Comparison of ENCODE assay signal across 8 mouse cellular contexts in the genomic region with DNA sequence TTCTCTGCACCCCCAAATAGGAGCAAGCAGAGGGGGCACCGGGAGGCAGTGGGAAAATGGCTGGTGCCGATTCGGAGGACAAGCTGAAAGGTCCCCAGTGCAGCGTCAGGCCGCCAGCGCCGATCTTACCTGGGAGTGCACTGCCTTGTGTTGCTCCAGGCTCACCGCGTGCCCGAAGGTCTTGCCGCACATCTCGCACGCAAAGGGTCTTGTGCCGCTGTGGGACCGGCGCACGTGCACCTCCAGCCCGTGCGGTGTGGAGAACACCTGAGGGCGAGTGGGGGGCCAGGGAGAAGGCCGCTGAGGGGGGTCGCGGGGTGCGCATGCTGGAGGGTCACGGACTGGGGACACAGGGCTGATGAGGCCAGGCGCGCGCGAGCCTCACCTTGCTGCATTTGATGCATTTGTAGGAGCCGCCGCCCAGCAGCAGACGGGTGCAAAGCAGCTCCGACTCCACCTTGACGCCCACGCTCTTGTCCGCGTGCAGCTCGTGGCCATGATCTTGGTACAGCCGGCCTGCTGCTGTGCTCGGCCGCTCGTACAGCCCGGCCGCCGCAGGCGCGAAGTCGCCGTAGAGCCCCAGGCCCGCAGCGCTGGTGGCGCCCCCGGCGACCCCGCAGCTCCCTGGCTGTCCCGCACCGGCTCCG. TPM values are rescaled to one million over a fixed set of nuclear protein-coding genes. Genes with fewer than 3 reads are reported as not detected.
A peak's percentile ranks its signal among the peaks of the same experiment; 100 is the strongest.
DNase-seq lines count a peak whose midpoint lies in the region; ATAC-seq and TF ChIP-seq lines count a peak whose summit lies in the region.

No protein-coding gene starts in this region.

- no peaks in the 10 kb centered on the region for H3K27me3 ChIP-seq in thymus, adult 2 months (ENCODE audit: control insufficient read depth, insufficient read depth, low read length)
- peaks cover 98% of the 10 kb centered on the region for H3K27me3 ChIP-seq in liver, embryonic 12.5 days (replicated peaks)
- H3K27me3 ChIP-seq in testis, adult 2 months (ENCODE audit: control insufficient read depth, insufficient read depth, low read length): peaks cover 3% of the 10 kb centered on the region; the same call in 1 of the 2 replicates

- DNase-seq in cerebellum, postnatal 10 days: peak; percentile 23 to 48
- no peak for DNase-seq in cerebellum, adult 11-12 months
- no peak for DNase-seq in thymus, adult 2 months
- no peak for DNase-seq in thymus, postnatal 14 days
- DNase-seq in urinary bladder, postnatal 10 days (ENCODE audit: low spot score): no peak
- no peak for DNase-seq in frontal cortex, postnatal 14 days (ENCODE audit: low spot score in 2 of 2)

- H3K27ac ChIP-seq in thymus, adult 2 months (ENCODE audit: control insufficient read depth, insufficient read depth, low read length): peak overlapping the region; percentile 83
- H3K27ac ChIP-seq in liver, embryonic 12.5 days: no peak overlapping the region
- no peak overlapping the region for H3K27ac ChIP-seq in testis, adult 2 months (ENCODE audit: control insufficient read depth, insufficient read depth, low read depth, low read length)

- H3K9me3 ChIP-seq in liver, embryonic 12.5 days (replicated peaks): no peaks in the 10 kb centered on the region

- H3K4me1 ChIP-seq in thymus, adult 2 months (replicated peaks; ENCODE audit: control insufficient read depth, insufficient read depth, low read length): peaks cover 36% of the 10 kb centered on the region
- H3K4me1 ChIP-seq in liver, embryonic 12.5 days: peaks cover 39% of the 10 kb centered on the region
- H3K4me1 ChIP-seq in testis, adult 2 months (ENCODE audit: control insufficient read depth, insufficient read depth, low read length): peaks cover 30% of the 10 kb centered on the region

- H3K9ac ChIP-seq in liver, embryonic 12.5 days: no peak overlapping the region

- H3K4me3 ChIP-seq in thymus, adult 2 months (ENCODE audit: control insufficient read depth, insufficient read depth, low read length): no peak overlapping the region
- peak overlapping the region; percentile 36 for H3K4me3 ChIP-seq in liver, embryonic 12.5 days
- peak overlapping the region; percentile 41 for H3K4me3 ChIP-seq in testis, adult 2 months (ENCODE audit: control insufficient read depth, low read depth, low read length)

- no peak for ATAC-seq in liver, embryonic 12.5 days

- 95% methylated on average over 58 of the region's 58 CpGs for WGBS in thymus, adult 2 months
- 14% methylated on average over 57 of the region's 58 CpGs for WGBS in liver, embryonic 12.5 days (ENCODE audit: insufficient replicate concordance)

- H3K36me3 ChIP-seq in thymus, adult 2 months (ENCODE audit: control insufficient read depth, insufficient read depth, low read length): peaks cover 37% of the 10 kb centered on the region
- no peaks in the 10 kb centered on the region for H3K36me3 ChIP-seq in liver, embryonic 12.5 days
- no peaks in the 10 kb centered on the region for H3K36me3 ChIP-seq in testis, adult 2 months (ENCODE audit: control insufficient read depth, insufficient read depth, low read length)

- no peak for TF ChIP-seq CTCF in thymus, adult 2 months (IDR thresholded peaks at IDR 0.05; ENCODE audit: borderline replicate concordance, control insufficient read depth, extremely low read depth, insufficient read depth, low read length, poor library complexity)
- TF ChIP-seq CTCF in testis, adult 2 months (IDR thresholded peaks at IDR 0.05; ENCODE audit: control insufficient read depth, insufficient read depth, insufficient replicate concordance, low read depth, low read length): no peak

- no peak for TF ChIP-seq POLR2A in thymus, adult 2 months (IDR thresholded peaks at IDR 0.05; ENCODE audit: control insufficient read depth, extremely low read depth, insufficient read depth, low read length, poor library complexity)
- TF ChIP-seq POLR2A in testis, adult 2 months (IDR thresholded peaks at IDR 0.05; ENCODE audit: control insufficient read depth, low read depth, low read length): no peak

- peak overlapping the region; percentile 57 for H3K4me2 ChIP-seq in liver, embryonic 12.5 days

RNA-seq across cellular contexts. Expression of a gene that starts 4.7 kb away (rescaled TPM):
- polyA plus RNA-seq in thymus, adult 2 months (2012; rRNA removed): 191 and 219 TPM in 2 replicates
- polyA plus RNA-seq in liver, embryonic 12.5 days (2016; fragmentation: Nextera tagmentation; extraction: Ambion mirVana): 0.74 and 1.0 TPM in 2 replicates
- polyA plus RNA-seq in testis, adult 2 months (2012; rRNA removed): 1.3 and 1.8 TPM in 2 replicates

Comparison
In these comparisons a context has a peak if more than half of its experiments do, and no peak if none do; other contexts are left out.
1. DNase-seq: peak in cerebellum, postnatal 10 days (2 of 2); none in cerebellum, adult 11-12 months (single experiment), thymus, adult 2 months (single experiment), thymus, postnatal 14 days (single experiment), urinary bladder, postnatal 10 days (single experiment) and frontal cortex, postnatal 14 days (0 of 2).
2. RNA of a gene that starts 4.7 kb away (polyA plus RNA-seq): 191 to 219 TPM in thymus, adult 2 months; 1.3 to 1.8 TPM in testis, adult 2 months and 0.74 to 1.0 TPM in liver, embryonic 12.5 days; every median in the first group is over 10 times any median in the second.